Mouse (Mus musculus) hindlimb bud, embryonic 11.5 days (tissue): Measurements from ENCODE around the gene Ambra1.

Experiments
- DNase-seq: peaks from one replicate; pipeline ENCODE4 v3.0.0-alpha.2; 2012; ENCODE audit warnings: low read depth, low spot score; ENCODE audit errors: extremely low spot score

The Ambra1 gene

GRCm38 (mm10) chr2:91729571-91729970, 363 bp upstream of the Ambra1 start:
- no peak for DNase-seq

GRCm38 (mm10) chr2:91735221-91735620, 5.3 kb downstream of the Ambra1 start:
- no peak for DNase-seq

GRCm38 (mm10) chr2:91739586-91739985, 9.7 kb downstream of the Ambra1 start:
- no peak for DNase-seq

- DNase-seq, result no peak
These were observed 14.8 kb downstream of the Ambra1 start for GRCm38 (mm10) chr2:91744686-91745085.

GRCm38 (mm10) chr2:91749811-91750261, 19.9 kb downstream of the Ambra1 start:
- DNase-seq, result no peak

- no peak for DNase-seq
These were observed 42.2 kb downstream of the Ambra1 start for GRCm38 (mm10) chr2:91771921-91772705.

- DNase-seq, result no peak
These were observed 43.4 kb downstream of the Ambra1 start for GRCm38 (mm10) chr2:91773309-91773708.

GRCm38 (mm10) chr2:91779166-91779565, 49.2 kb downstream of the Ambra1 start:
- DNase-seq, result no peak

- no peak for DNase-seq
These were observed 61.7 kb downstream of the Ambra1 start for GRCm38 (mm10) chr2:91791621-91792020.

GRCm38 (mm10) chr2:91792346-91792745, 62.4 kb downstream of the Ambra1 start:
- no peak for DNase-seq

GRCm38 (mm10) chr2:91794466-91794865, 64.5 kb downstream of the Ambra1 start:
- DNase-seq, result no peak

- DNase-seq, result no peak
These were observed 65.2 kb downstream of the Ambra1 start for GRCm38 (mm10) chr2:91795091-91795490.

- DNase-seq, result no peak
These were observed 81.5 kb downstream of the Ambra1 start for GRCm38 (mm10) chr2:91811433-91811832.

GRCm38 (mm10) chr2:91816741-91817140, 86.8 kb downstream of the Ambra1 start:
- no peak for DNase-seq

GRCm38 (mm10) chr2:91832227-91832626, 102.3 kb downstream of the Ambra1 start:
- DNase-seq, result no peak

- DNase-seq, result no peak
These were observed 104.3 kb downstream of the Ambra1 start for GRCm38 (mm10) chr2:91834272-91834671.

GRCm38 (mm10) chr2:91835031-91835430, 105.1 kb downstream of the Ambra1 start:
- DNase-seq, result no peak

- no peak for DNase-seq
These were observed 105.7 kb downstream of the Ambra1 start for GRCm38 (mm10) chr2:91835631-91836030.

- DNase-seq, result no peak
These were observed 114.2 kb downstream of the Ambra1 start for GRCm38 (mm10) chr2:91844085-91844484.

- DNase-seq, result no peak
These were observed 122.7 kb downstream of the Ambra1 start for GRCm38 (mm10) chr2:91852446-91853191.

- no peak for DNase-seq
These were observed 124.6 kb downstream of the Ambra1 start for GRCm38 (mm10) chr2:91854575-91854974.

- no peak for DNase-seq
These were observed 127.0 kb downstream of the Ambra1 start for GRCm38 (mm10) chr2:91856958-91857357.
